In the genomic region with DNA sequence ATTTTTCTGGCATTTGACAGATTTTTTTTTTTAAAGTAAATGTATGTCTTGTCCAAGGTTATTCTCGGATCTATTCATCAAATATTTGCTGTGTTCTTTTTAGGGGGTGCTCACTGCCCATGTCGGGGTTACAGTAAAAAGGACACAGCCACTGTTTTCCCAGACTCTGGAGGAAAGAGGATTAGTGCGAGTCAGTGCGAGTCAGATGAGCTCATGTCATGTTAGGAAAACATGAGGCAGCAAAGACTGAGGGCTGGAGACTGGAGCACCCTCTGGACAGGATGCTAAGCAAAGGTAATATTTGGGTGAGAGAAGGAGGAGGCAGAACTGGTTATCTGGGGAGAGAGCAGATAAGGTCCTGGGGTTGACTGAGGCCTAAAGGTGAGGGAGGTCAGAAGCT, we compare ENCODE assay signal across 24 mouse cellular contexts.
"Had no signal": no experiment of that assay in that cellular context is flagged by ENCODE, and none has a peak within 500 bp of the region (broad histone marks: within the 10 kb centered on the region; RNA-seq: fewer than 3 reads in every experiment).

No protein-coding gene starts in this region.

- H3K9me3 ChIP-seq: heart, embryonic 12.5 days; hindbrain, embryonic 10.5 days; hindbrain, embryonic 12.5 days; intestine, embryonic 15.5 days; limb, embryonic 10.5 days; limb, embryonic 12.5 days had no signal

- H3K36me3 ChIP-seq: heart, embryonic 12.5 days; hindbrain, embryonic 10.5 days; hindbrain, embryonic 12.5 days; intestine, embryonic 15.5 days; limb, embryonic 10.5 days; limb, embryonic 12.5 days had no signal

- H3K4me3 ChIP-seq: gastrocnemius, adult 2 months; heart, adult 2 months; heart, embryonic 12.5 days; hindbrain, embryonic 10.5 days; hindbrain, embryonic 12.5 days; intestine, embryonic 15.5 days; layer of hippocampus, adult 2 months; left cerebral cortex, adult 2 months; limb, embryonic 10.5 days; limb, embryonic 12.5 days had no signal

- H3K27me3 ChIP-seq: heart, embryonic 12.5 days; hindbrain, embryonic 12.5 days; intestine, embryonic 15.5 days; limb, embryonic 12.5 days had no signal

- H3K4me1 ChIP-seq: hindbrain, embryonic 12.5 days; intestine, embryonic 15.5 days had no signal

- H3K4me2 ChIP-seq: heart, embryonic 12.5 days; hindbrain, embryonic 12.5 days; hindbrain, embryonic 14.5 days; intestine, embryonic 15.5 days; limb, embryonic 12.5 days had no signal

- ATAC-seq: hindbrain, embryonic 16.5 days; inflammation-experienced regulatory T-cells, adult 6 months; intestine, embryonic 15.5 days; intestine, postnatal 0 days had no signal

- DNase-seq: gastrocnemius, adult 2 months; gastrocnemius, postnatal 10 days; gastrocnemius, postnatal 25 days; heart, adult 2 months; heart, postnatal 10 days; heart, postnatal 4 days; kidney, adult 18-20 months; kidney, adult 8-10 months; kidney, postnatal 10 days; kidney, postnatal 25 days; kidney, postnatal 4 days had no signal

- H3K9ac ChIP-seq: heart, embryonic 12.5 days; hindbrain, embryonic 12.5 days; hindbrain, embryonic 14.5 days; intestine, embryonic 15.5 days; limb, embryonic 12.5 days; liver, embryonic 14.5 days had no signal

- H3K27ac ChIP-seq: gastrocnemius, adult 2 months; heart, adult 2 months; hindbrain, embryonic 10.5 days; hindbrain, embryonic 12.5 days; hindbrain, embryonic 14.5 days; intestine, embryonic 15.5 days; layer of hippocampus, adult 2 months; left cerebral cortex, adult 2 months; limb, embryonic 10.5 days; limb, embryonic 12.5 days; liver, embryonic 14.5 days had no signal
